8 mouse cellular contexts compared by ENCODE assay signal in the genomic region with DNA sequence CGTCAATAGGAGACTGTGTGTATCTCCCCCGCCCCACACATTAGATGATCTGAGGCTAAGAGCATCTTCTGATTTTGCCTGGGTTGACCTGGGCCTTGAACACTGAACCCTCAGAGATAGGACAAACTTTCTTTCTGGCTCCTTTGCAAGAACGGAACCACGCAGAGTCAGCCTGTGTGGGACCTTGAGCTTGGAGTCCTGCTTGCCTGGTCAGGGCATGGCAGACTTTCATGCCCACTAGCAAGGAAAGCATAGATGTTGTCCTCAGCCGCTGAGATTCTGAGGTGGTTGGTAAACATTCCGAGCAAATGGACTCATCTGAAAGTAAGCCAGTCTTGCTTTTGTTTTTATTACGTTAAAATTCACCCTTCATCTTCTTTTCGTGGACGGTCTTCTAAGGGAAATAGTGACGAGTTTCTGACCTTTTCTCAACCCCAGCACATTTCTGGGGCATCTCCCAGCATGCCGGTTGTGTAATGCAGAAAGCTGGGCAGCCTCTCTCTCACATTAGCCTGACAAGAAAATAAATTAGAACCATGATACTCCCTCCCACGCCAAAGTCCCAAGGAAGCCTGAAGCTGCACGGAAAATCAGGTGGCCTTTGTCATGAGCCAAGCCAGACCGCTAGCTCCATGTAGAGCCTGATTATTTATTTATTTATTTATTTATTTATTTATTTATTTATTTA.
DNase-seq lines count a peak whose midpoint lies in the region; ATAC-seq lines count a peak whose summit lies in the region.

No protein-coding gene starts in this region.

- H3K36me3 ChIP-seq in forebrain, embryonic 11.5 days (ENCODE audit: control insufficient read depth, insufficient read depth, low read length) = no peaks in the 10 kb centered on the region
- H3K36me3 ChIP-seq in forebrain, embryonic 10.5 days (replicated peaks) = no peaks in the 10 kb centered on the region
- H3K36me3 ChIP-seq in hindbrain, embryonic 12.5 days = no peaks in the 10 kb centered on the region

- H3K9ac ChIP-seq in forebrain, embryonic 11.5 days (ENCODE audit: low read length) = no peak overlapping the region
- H3K9ac ChIP-seq in hindbrain, embryonic 12.5 days = no peak overlapping the region

- no peak overlapping the region for H3K27ac ChIP-seq in forebrain, embryonic 11.5 days (ENCODE audit: low read depth, low read length)
- no peak overlapping the region for H3K27ac ChIP-seq in forebrain, embryonic 10.5 days
- H3K27ac ChIP-seq in hindbrain, embryonic 12.5 days = no peak overlapping the region

- ATAC-seq in forebrain, embryonic 11.5 days (replicated peaks; ENCODE audit: low FRiP score) = peak; percentile 67
- ATAC-seq in hindbrain, embryonic 12.5 days (ENCODE audit: low FRiP score) = peak; percentile 48; the same call in 1 of the 2 replicates
- ATAC-seq in megakaryocyte-erythroid progenitor cell, adult 5-6 weeks (replicated peaks; ENCODE audit: low FRiP score, low TSS enrichment, poor library complexity, severe bottlenecking) = no peak

- intact Hi-C loops in left cerebral cortex, postnatal 10 days (cut with DNase I) = no loop called here

- 85% methylated on average over 14 of the region's 14 CpGs for WGBS in forebrain, embryonic 11.5 days
- 86% methylated on average over 14 of the region's 14 CpGs for WGBS in forebrain, embryonic 10.5 days
- WGBS in hindbrain, embryonic 12.5 days = 80% methylated on average over 14 of the region's 14 CpGs

- no peaks in the 10 kb centered on the region for H3K27me3 ChIP-seq in forebrain, embryonic 11.5 days (ENCODE audit: control insufficient read depth, insufficient read depth, low read length)
- no peaks in the 10 kb centered on the region for H3K27me3 ChIP-seq in forebrain, embryonic 10.5 days (ENCODE audit: poor library complexity, severe bottlenecking)
- no peaks in the 10 kb centered on the region for H3K27me3 ChIP-seq in hindbrain, embryonic 12.5 days

- H3K4me2 ChIP-seq in forebrain, embryonic 11.5 days (ENCODE audit: low read depth, low read length, severe bottlenecking) = no peak overlapping the region
- no peak overlapping the region for H3K4me2 ChIP-seq in hindbrain, embryonic 12.5 days (replicated peaks)

- no peaks in the 10 kb centered on the region for H3K4me1 ChIP-seq in forebrain, embryonic 11.5 days (replicated peaks; ENCODE audit: control insufficient read depth, insufficient read depth, low read length)
- H3K4me1 ChIP-seq in forebrain, embryonic 10.5 days = 0 out of 2 replicates have a peak, but pooled peaks cover 6% of the 10 kb centered on the region
- no peaks in the 10 kb centered on the region for H3K4me1 ChIP-seq in hindbrain, embryonic 12.5 days

- DNase-seq in forebrain, embryonic 11.5 days (ENCODE audit: low spot score) = no peak
- no peak for DNase-seq in forebrain, embryonic 10.5 days (ENCODE audit: extremely low spot score, low spot score)
- peak; percentile 15 for DNase-seq in ovary, adult 18-20 months (ENCODE audit: low spot score)
- DNase-seq in ovary, postnatal 10 days (ENCODE audit: low spot score) = no peak
- peak; percentile 53 for DNase-seq in lung, postnatal 36 days
- no peak for DNase-seq in left cerebral cortex, postnatal 10 days (ENCODE audit: extremely low spot score in 1 of 2, low spot score in 2 of 2)

- H3K4me3 ChIP-seq in forebrain, embryonic 11.5 days (ENCODE audit: low read depth, low read length) = no peak overlapping the region
- no peak overlapping the region for H3K4me3 ChIP-seq in forebrain, embryonic 10.5 days
- no peak overlapping the region for H3K4me3 ChIP-seq in hindbrain, embryonic 12.5 days

- no peaks in the 10 kb centered on the region for H3K9me3 ChIP-seq in forebrain, embryonic 11.5 days (ENCODE audit: control insufficient read depth, low read length)
- H3K9me3 ChIP-seq in forebrain, embryonic 10.5 days = no peaks in the 10 kb centered on the region
- no peaks in the 10 kb centered on the region for H3K9me3 ChIP-seq in hindbrain, embryonic 12.5 days (replicated peaks)

Comparison
In these comparisons a context has a peak if more than half of its experiments do, and no peak if none do; other contexts are left out.
1. DNase-seq: peak in ovary, adult 18-20 months (single experiment) and lung, postnatal 36 days (single experiment); none in forebrain, embryonic 11.5 days (single experiment), forebrain, embryonic 10.5 days (single experiment), ovary, postnatal 10 days (single experiment) and left cerebral cortex, postnatal 10 days (0 of 2).